Mouse (Mus musculus) midbrain, embryonic 15.5 days (tissue): ENCODE measurements at regions not wholly inside any gene's neighbourhood (a gene's known extent, or its start where the extent isn't known, plus 50 kb on each side); places are given as distances from the start of the nearest gene placed in this dataset.

ENCODE experiments used
- ATAC-seq: fragments of 200-750 bp; cut with Nextera tagmentation; replicated peaks from 2 replicates; pipeline ENCODE4 v1.8.0; 2017; ENCODE audit warnings: moderate TSS enrichment
- H3K27ac ChIP-seq: fragments of 300-500 bp; sonication (generic); 2 replicates; pipeline ENCODE4 v1.5.1; 2015; ENCODE audit warnings: mild to moderate bottlenecking, inconsistent platforms
- H3K27me3 ChIP-seq: fragments of 300-500 bp; sonication (generic); replicated peaks from 2 replicates; pipeline ENCODE4 v1.6.1; 2015; ENCODE audit warnings: inconsistent platforms
- H3K36me3 ChIP-seq: fragments of 300-500 bp; sonication (generic); replicated peaks from 2 replicates; pipeline ENCODE4 v1.6.1; 2015; ENCODE audit warnings: inconsistent platforms
- H3K4me1 ChIP-seq: fragments of 300-500 bp; sonication (generic); 2 replicates; pipeline ENCODE4 v1.6.1; 2015; ENCODE audit warnings: inconsistent platforms
- H3K4me2 ChIP-seq: fragments of 300-500 bp; sonication (generic); 2 replicates; pipeline ENCODE4 v1.6.1; 2015; ENCODE audit warnings: inconsistent platforms, mild to moderate bottlenecking, moderate library complexity
- H3K4me3 ChIP-seq: fragments of 300-500 bp; sonication (generic); 2 replicates; pipeline ENCODE4 v1.5.1; 2015; ENCODE audit warnings: mild to moderate bottlenecking, inconsistent platforms
- H3K9ac ChIP-seq: fragments of 300-500 bp; sonication (generic); 2 replicates; pipeline ENCODE4 v1.6.1; 2015; ENCODE audit warnings: mild to moderate bottlenecking, inconsistent platforms
- H3K9me3 ChIP-seq: fragments of 300-500 bp; sonication (generic); 2 replicates; pipeline ENCODE4 v1.6.1; 2016; ENCODE audit warnings: inconsistent platforms
- WGBS: fragments of 180-500 bp; shearing (Covaris S2); methylation state at CpG from one replicate; pipeline ENCODE4 v1.1.7; 2015; ENCODE audit warnings: mixed read lengths; 5-methylcytosine and 5-hydroxymethylcytosine counted together

DNA sequence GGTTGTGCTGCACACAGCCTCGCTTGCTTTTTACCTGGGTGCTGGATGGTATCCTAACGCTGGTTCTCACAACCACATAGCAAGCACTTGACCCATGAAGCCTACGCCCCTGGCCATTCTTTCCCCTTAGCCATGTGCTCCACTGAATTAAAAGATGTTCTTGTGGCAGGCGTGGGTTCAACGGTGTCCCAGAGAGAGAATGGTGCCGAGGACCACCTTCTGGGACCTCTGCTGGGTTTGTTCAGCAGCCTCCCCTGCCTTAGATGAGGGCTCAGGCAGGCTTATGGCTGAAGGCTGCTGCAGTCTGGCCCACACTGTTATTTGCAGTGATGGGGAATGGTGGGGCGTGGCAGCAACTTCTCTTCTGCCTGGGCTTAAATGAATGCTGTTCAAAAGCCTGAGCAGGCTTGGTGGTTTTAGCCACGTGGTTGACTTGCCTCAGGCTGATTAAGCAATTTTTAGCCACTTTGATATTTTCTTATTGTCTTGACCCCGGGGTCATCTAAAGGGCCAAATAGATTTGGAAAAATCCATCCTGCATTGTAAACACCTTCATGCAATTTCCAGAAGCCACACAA is 119.5 kb upstream of the Tbca start:
- H3K4me2 ChIP-seq = no peak overlapping the region
- H3K4me3 ChIP-seq = no peak overlapping the region
- H3K27me3 ChIP-seq = peaks cover 57% of the 10 kb centered on the region
- no peaks in the 10 kb centered on the region for H3K36me3 ChIP-seq
- no peak overlapping the region for H3K27ac ChIP-seq
- 50% methylated on average over 9 of the region's 9 CpGs for WGBS
- H3K4me1 ChIP-seq = no peaks in the 10 kb centered on the region
- H3K9me3 ChIP-seq = no peaks in the 10 kb centered on the region
- ATAC-seq = no peak
- H3K9ac ChIP-seq = no peak overlapping the region

DNA sequence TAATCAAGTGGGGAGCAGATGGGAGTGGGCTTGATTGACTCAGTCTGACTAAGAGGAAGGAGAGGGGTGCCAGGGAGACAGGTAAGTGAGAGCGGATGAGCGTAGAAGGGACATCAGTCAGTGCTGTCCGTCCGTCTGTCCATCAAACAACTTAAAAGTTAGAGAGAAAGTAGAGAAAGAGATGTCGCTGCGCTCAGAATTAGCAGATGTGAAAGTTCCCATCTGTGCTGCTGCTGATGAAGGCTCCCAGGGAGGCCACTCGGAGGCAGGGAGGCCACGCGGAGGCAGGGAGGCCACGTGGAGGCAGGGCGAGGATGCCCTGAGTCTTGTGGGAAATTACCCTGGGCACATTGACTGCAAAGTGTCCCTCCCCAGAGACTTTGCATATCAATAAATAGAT is 118.4 kb upstream of the Tbca start:
- no peaks in the 10 kb centered on the region for H3K9me3 ChIP-seq
- no peak overlapping the region for H3K4me3 ChIP-seq
- WGBS = 86% methylated on average over 11 of the region's 11 CpGs
- H3K27ac ChIP-seq = no peak overlapping the region
- H3K4me1 ChIP-seq = no peaks in the 10 kb centered on the region
- H3K36me3 ChIP-seq = no peaks in the 10 kb centered on the region
- peaks cover 51% of the 10 kb centered on the region for H3K27me3 ChIP-seq
- H3K9ac ChIP-seq = no peak overlapping the region
- no peak overlapping the region for H3K4me2 ChIP-seq
- no peak for ATAC-seq

DNA sequence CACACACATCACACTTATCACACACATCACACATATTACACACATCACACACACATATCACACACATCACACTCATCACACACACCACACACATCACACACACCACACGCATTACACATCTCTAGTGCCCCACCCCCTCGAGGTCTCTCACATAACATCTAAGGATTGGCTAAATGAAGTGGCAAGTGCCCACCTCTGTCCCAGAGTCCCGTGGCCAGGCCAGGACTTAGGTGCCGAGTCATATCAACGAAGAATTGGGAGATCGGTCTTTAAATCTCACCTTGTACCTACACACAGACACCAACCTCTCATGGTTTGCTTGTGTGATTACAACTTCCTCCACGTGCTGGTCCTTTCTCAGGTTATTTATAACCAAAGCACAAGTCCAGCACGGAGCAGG is 117.7 kb upstream of the Tbca start:
- H3K27ac ChIP-seq = no peak overlapping the region
- H3K4me1 ChIP-seq = no peaks in the 10 kb centered on the region
- ATAC-seq = no peak
- 85% methylated on average over 8 of the region's 8 CpGs for WGBS
- no peaks in the 10 kb centered on the region for H3K36me3 ChIP-seq
- no peak overlapping the region for H3K9ac ChIP-seq
- H3K9me3 ChIP-seq = no peaks in the 10 kb centered on the region
- H3K27me3 ChIP-seq = peaks cover 46% of the 10 kb centered on the region
- H3K4me3 ChIP-seq = no peak overlapping the region
- H3K4me2 ChIP-seq = no peak overlapping the region

DNA sequence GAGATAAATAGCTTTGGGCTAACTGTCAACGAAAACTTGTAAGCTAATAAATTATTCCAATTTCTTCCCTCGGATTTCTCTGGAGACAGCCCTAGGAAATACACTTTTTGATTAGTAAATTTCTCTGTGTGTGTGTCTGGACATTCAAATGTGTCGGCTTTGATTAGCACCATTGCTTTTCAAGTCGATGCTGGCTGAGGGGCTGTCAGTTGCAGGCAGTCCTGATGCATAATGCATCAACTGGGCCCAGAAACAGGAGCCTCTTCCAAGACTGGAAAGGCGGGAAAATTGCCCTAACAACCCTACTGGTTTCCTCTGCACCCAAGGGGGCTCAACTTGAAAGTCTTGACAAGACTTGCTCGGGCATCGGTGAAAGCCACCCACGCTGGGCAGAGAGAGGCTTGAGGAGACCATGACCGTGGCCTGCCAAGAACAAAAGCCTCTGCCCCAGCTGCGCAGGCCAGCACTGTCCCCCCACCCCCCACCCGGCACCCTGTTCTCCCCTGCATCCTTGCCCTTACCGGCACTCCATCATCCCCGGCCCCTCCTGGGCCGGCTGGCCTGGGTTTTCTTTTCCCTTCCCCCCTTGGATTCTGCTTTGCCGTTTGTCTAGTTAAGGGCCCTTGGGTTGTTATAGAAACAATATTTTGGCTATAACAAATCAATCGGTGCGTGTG is 108.1 kb upstream of the Tbca start:
- Histone ChIP-seq H3K4me1 (peaks cover 10% of the 10 kb centered on the region), H3K9me3 (no peaks in the 10 kb centered on the region), H3K27me3 (peaks cover 12% of the 10 kb centered on the region), H3K4me3 (no peak overlapping the region), H3K36me3 (no peaks in the 10 kb centered on the region), H3K27ac (no peak overlapping the region), H3K4me2 (no peak overlapping the region), H3K9ac (no peak overlapping the region)
- WGBS = 19% methylated on average over 17 of the region's 17 CpGs
- peak; percentile 83 for ATAC-seq

DNA sequence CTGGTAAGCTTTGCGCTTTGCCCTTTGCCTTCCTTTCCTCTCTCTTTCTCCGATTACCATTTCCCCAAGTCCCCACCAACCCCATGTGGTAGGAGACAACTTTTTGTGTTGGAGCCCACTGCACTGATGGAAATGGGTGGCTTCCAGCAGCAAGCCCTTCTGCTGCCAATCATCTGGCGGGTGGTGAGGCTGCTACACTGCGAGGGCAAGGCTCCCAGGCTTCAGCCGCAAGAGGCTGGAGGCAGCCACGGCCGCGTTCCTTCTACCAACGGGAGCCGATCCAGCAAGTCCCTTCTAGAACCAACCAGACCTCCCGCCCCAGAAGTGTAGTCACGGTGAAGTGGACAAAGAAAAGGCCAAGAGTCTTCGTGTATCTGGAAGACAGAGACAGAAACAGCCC is 107.1 kb upstream of the Tbca start:
- 88% methylated on average over 13 of the region's 13 CpGs for WGBS
- no peaks in the 10 kb centered on the region for H3K36me3 ChIP-seq
- no peak overlapping the region for H3K4me2 ChIP-seq
- peaks cover 10% of the 10 kb centered on the region for H3K4me1 ChIP-seq
- no peak overlapping the region for H3K9ac ChIP-seq
- H3K9me3 ChIP-seq = no peaks in the 10 kb centered on the region
- no peak overlapping the region for H3K27ac ChIP-seq
- ATAC-seq = no peak
- H3K4me3 ChIP-seq = no peak overlapping the region
- peaks cover 12% of the 10 kb centered on the region for H3K27me3 ChIP-seq

DNA sequence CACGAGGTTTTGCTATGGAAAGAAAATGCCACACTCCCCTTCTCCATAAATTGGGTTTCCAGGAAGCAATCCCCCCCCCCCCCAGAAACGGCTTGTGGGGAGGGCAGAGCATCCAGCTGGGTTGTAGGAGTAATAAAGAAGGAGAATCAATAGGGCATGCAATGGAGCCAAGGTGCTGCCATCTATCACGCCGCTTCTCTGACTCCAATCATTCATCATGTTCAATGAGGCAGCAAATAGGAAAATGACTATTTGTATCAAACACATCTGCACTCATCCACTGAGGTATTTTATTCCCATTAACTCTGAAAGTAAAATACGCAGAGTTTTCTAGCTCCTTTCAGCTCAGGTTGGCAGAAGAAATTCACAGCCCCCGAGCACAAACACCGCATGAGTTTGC is 103.5 kb upstream of the Tbca start:
- Histone ChIP-seq H3K9me3 (no peaks in the 10 kb centered on the region), H3K9ac (no peak overlapping the region), H3K27me3 (peaks cover 15% of the 10 kb centered on the region), H3K27ac (no peak overlapping the region), H3K36me3 (no peaks in the 10 kb centered on the region), H3K4me2 (no peak overlapping the region), H3K4me3 (no peak overlapping the region), H3K4me1 (peaks cover 9% of the 10 kb centered on the region)
- WGBS = 42% methylated on average over 7 of the region's 7 CpGs
- ATAC-seq = no peak

DNA sequence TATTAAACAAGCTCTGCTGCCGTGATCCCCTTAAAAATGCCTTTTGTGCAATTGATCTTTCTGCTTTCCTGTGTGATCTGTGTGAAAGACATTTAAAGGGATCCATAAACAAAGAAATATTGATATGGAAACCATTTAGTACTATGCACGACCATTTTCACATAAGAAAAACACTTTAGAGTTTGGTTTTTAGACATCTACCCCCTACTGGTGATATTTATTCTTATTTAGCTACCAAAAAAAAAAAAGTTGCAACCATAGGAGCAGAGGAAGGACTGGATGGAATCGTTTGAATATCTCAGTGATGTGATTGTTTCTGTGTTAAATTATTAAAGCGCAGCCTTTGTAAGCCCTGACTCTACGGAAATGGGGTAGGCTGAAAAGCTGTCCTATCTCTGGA is 101.4 kb upstream of the Tbca start:
- Histone ChIP-seq H3K4me2 (no peak overlapping the region), H3K4me1 (no peaks in the 10 kb centered on the region), H3K4me3 (no peak overlapping the region), H3K27me3 (peaks cover 15% of the 10 kb centered on the region), H3K27ac (no peak overlapping the region), H3K36me3 (no peaks in the 10 kb centered on the region), H3K9ac (no peak overlapping the region), H3K9me3 (no peaks in the 10 kb centered on the region)
- 63% methylated on average over 5 of the region's 5 CpGs for WGBS
- ATAC-seq = no peak

DNA sequence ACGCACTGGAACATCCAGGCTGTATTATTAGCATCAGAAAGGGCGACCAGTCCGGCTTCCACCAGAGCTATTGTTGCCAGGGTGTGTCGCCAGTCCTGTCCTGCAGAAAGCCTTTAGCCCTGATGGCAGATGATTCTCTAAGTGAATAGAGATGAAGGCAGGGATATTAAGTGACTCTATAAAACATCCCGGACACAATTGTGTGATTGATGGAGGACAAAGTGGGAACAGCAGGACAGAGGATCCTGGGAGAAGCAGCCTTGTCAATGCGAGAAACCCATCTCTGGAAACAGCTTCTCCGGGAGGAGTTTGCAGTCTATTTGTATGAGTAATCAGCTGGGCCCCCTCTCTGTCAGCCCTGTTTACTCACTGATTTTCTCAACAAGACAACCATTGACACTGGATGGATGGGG is 82.1 kb upstream of the Tbca start:
- 4% methylated on average over 7 of the region's 7 CpGs for WGBS
- Histone ChIP-seq H3K9me3 (no peaks in the 10 kb centered on the region), H3K4me3 (no peak overlapping the region), H3K36me3 (no peaks in the 10 kb centered on the region), H3K27me3 (peaks cover 64% of the 10 kb centered on the region), H3K27ac (no peak overlapping the region), H3K4me2 (no peak overlapping the region), H3K4me1 (peaks cover 33% of the 10 kb centered on the region), H3K9ac (no peak overlapping the region)
- no peak for ATAC-seq

DNA sequence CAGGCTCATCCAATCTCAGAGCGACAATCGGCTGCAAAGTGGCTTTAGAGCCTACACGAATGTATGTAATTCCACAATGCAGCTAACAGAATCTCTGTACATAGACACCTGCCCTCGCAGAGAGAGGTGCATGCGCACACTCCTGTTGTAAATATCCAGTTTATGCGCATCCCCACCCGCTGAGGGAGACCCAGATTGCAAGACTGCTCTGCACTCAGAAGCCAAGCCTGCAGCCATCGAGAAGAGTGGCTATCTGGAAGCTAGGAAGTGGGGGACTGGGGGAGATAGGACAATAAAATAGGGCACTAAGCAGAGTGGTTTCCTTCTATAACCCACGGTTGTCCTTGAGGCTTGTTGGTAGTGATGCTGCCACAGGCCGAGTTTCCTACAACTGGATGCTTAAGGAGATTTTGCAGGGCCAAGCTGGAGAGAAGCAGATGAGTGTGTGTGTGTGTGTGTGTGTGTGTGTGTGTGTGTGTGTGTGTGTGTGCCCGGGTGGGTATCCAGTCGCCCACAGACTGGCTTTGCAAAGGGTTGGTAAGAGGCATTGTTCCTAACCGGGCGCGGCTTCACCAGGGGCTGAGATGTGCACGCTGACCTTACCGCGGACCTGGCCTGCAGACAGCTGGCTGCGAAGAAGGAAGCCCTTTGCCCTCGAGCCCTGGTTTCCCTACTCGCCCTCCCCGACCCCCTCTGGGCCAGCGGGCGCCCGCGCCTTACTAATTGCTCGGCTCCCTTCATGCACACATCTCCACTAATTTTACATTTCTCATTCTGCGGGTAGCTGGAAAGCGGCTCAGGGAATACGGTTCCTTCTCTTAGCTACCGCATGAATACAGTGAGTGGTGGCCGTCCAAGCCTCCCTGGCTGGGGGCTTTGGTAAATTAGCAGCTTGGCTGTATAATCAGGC is 81.1 kb upstream of the Tbca start:
- no peaks in the 10 kb centered on the region for H3K9me3 ChIP-seq
- H3K4me2 ChIP-seq = 0 out of 2 replicates have a peak overlapping the region, but pooled peaks have one; percentile 6
- peak; percentile 31; the same call in 1 of the 2 replicates for ATAC-seq
- peaks cover 23% of the 10 kb centered on the region for H3K4me1 ChIP-seq
- peaks cover 66% of the 10 kb centered on the region for H3K27me3 ChIP-seq
- H3K9ac ChIP-seq = no peak overlapping the region
- 1% methylated on average over 32 of the region's 32 CpGs for WGBS
- H3K36me3 ChIP-seq = no peaks in the 10 kb centered on the region
- H3K4me3 ChIP-seq = no peak overlapping the region
- H3K27ac ChIP-seq = no peak overlapping the region

DNA sequence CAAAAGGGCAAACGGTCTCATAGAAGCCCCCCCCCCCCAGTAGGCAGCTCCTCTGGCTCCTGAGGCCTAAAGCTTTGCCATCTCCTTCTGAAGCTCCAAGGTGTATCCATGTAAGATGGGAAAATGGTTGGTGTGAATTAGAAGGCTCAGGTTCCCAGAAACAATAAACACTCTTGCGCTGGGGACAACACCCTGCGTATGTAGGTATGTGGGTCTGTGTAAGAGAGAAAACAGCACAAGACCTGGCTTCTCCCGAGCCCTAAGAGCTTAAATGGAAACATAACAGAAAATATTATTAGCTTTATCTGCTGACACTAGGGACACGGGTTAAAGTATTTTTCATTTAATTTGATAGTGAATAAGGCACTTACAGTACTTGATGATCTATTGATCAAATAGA is 79.9 kb upstream of the Tbca start:
- H3K27me3 ChIP-seq = peaks cover 66% of the 10 kb centered on the region
- no peak overlapping the region for H3K4me2 ChIP-seq
- H3K9ac ChIP-seq = no peak overlapping the region
- H3K9me3 ChIP-seq = no peaks in the 10 kb centered on the region
- no peak for ATAC-seq
- H3K36me3 ChIP-seq = no peaks in the 10 kb centered on the region
- H3K27ac ChIP-seq = no peak overlapping the region
- peaks cover 17% of the 10 kb centered on the region for H3K4me1 ChIP-seq
- 40% methylated on average over 5 of the region's 5 CpGs for WGBS
- no peak overlapping the region for H3K4me3 ChIP-seq

DNA sequence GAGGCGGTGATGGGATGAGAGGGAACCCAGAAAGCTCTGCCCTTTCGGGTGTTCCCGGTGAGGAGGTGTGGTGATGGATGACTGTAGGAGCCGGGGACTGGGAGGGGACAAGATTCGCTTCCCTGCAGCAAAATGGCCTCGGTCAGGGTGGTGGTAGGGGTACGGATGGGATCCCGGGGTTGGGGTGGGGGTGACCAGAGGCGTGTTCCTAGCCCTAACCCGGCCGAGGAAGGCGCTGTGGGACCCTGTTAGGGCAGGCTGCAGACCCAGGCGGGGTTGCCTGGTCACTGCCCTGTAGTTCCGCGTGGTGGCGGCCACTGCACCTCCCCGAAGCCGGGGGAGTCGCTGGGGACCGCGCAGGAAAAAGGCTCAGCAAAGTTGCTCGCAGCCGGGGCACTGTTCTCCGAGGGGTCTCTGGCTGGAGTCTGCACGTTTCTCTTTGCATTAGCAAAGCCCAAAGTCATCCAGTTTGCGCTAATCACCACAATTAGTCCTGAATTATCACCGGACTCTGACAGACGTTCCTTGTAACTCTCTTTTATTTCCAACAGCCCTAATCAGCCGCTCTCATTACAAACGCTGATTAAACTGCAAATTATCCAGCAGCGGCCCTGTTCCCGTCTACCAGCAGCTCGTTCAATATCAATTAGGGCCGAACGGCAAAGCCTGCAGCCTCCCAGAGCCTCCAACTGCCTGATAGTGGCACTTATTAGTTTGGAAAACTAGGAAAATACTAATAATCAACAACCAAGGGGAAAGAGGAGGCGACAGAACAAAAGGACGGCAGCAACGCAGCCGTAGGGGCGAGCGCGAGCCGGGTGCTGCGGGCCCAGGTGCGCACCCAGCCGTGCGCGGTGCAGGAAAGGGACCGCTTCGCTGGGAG is 78.8 kb upstream of the Tbca start:
- peak overlapping the region; percentile 41 for H3K4me2 ChIP-seq
- under 1% methylated on average over 50 of the region's 50 CpGs for WGBS
- H3K36me3 ChIP-seq = no peaks in the 10 kb centered on the region
- no peak overlapping the region for H3K27ac ChIP-seq
- peak; percentile 64 for ATAC-seq
- H3K4me1 ChIP-seq = peaks cover 17% of the 10 kb centered on the region
- H3K27me3 ChIP-seq = peaks cover 68% of the 10 kb centered on the region
- H3K4me3 ChIP-seq = peak overlapping the region; percentile 8; the same call in 1 of the 2 replicates
- H3K9me3 ChIP-seq = no peaks in the 10 kb centered on the region
- no peak overlapping the region for H3K9ac ChIP-seq
